Mouse (Mus musculus) CH12.LX (cell line): ENCODE measurements at regions not wholly inside any gene's neighbourhood (a gene's known extent, or its start where the extent isn't known, plus 50 kb on each side); places are given as distances from the start of the nearest gene placed in this dataset.

Experiments used
- DNase-seq: peaks from one replicate; pipeline ENCODE4 v3.0.0-alpha.2; 2013; ENCODE audit errors: extremely low read depth
- H3K27ac ChIP-seq: 2 replicates; pipeline ENCODE4 v1.5.1; 2012; ENCODE audit warnings: low read depth, mild to moderate bottlenecking, control low read depth, moderate library complexity; ENCODE audit not compliant: insufficient read depth
- H3K27me3 ChIP-seq: replicated peaks from 2 replicates; pipeline ENCODE3; 2012; ENCODE audit warnings: inconsistent platforms
- H3K36me3 ChIP-seq, 2 experiments: replicated peaks in 1 of 2; 2 replicates each; pipeline versions ENCODE3 to v1.6.1; 2012; ENCODE audit warnings: inconsistent platforms in 1 of 2, low read length in 1 of 2, mild to moderate bottlenecking in 1 of 2, mixed read lengths in 1 of 2, moderate library complexity in 1 of 2; ENCODE audit not compliant: control insufficient read depth in 1 of 2, insufficient read depth in 1 of 2
- H3K4me1 ChIP-seq, 2 experiments: 2 replicates each; pipeline ENCODE4 v1.6.1; 2012; ENCODE audit warnings: inconsistent platforms in 1 of 2, moderate library complexity in 1 of 2; ENCODE audit not compliant: insufficient read depth in 2 of 2, control insufficient read depth in 1 of 2
- H3K4me2 ChIP-seq: 2 replicates; pipeline ENCODE4 v1.6.1; 2012; ENCODE audit warnings: low read depth, mild to moderate bottlenecking, control low read depth; ENCODE audit not compliant: poor library complexity, insufficient read depth, severe bottlenecking
- H3K4me3 ChIP-seq, 3 experiments: fragments of 150-350 bp in 1 of 3; sonication (generic) in 1 of 3; replicated peaks in 1 of 3; 2 replicates each; pipeline versions ENCODE3 to v1.5.1; 2011 to 2012; ENCODE audit warnings: low read depth in 2 of 3, low read length in 2 of 3, mild to moderate bottlenecking in 2 of 3, moderate library complexity in 2 of 3, control low read depth in 1 of 3, improper control_type of control experiment in 1 of 3, inconsistent platforms in 1 of 3, mixed read lengths in 1 of 3; ENCODE audit not compliant: poor library complexity in 1 of 3
- H3K79me2 ChIP-seq: replicated peaks from 2 replicates; pipeline ENCODE4 v1.6.1; 2012; ENCODE audit warnings: mild to moderate bottlenecking, moderate library complexity; ENCODE audit not compliant: control insufficient read depth, poor library complexity, insufficient read depth, severe bottlenecking; ENCODE audit errors: extremely low read depth
- H3K9ac ChIP-seq: 2 replicates; pipeline ENCODE4 v1.6.1; 2012; ENCODE audit warnings: low read depth, mild to moderate bottlenecking, control low read depth, moderate library complexity; ENCODE audit not compliant: insufficient read depth
- H3K9me3 ChIP-seq: replicated peaks from 2 replicates; pipeline ENCODE3; 2012; ENCODE audit warnings: low read length, inconsistent platforms, mixed read lengths
- BHLHE40 ChIP-seq: IDR thresholded peaks from 2 replicates; pipeline ENCODE4 v1.6.1; 2011; ENCODE audit warnings: mild to moderate bottlenecking, low read depth, low read length, improper control_type of control experiment
- EP300 ChIP-seq: IDR thresholded peaks from 2 replicates; pipeline ENCODE4 v1.6.1; 2011; ENCODE audit warnings: low read length, improper control_type of control experiment
- GABPA ChIP-seq: IDR thresholded peaks from 2 replicates; pipeline ENCODE4 v1.6.1; 2012; ENCODE audit warnings: low read depth, low read length, improper control_type of control experiment, inconsistent platforms; ENCODE audit not compliant: insufficient replicate concordance
- HCFC1 ChIP-seq: IDR thresholded peaks from 2 replicates; pipeline ENCODE4 v1.6.1; 2012; ENCODE audit warnings: low read depth, mild to moderate bottlenecking, inconsistent platforms, low read length, improper control_type of control experiment
- JUN ChIP-seq: IDR thresholded peaks from 2 replicates; pipeline ENCODE4 v1.6.1; 2011; ENCODE audit warnings: low read depth, mild to moderate bottlenecking, low read length, improper control_type of control experiment, moderate library complexity; ENCODE audit not compliant: insufficient read depth
- JUND ChIP-seq: conservative IDR thresholded peaks from 2 replicates; pipeline ENCODE4 v1.6.1; 2011; ENCODE audit warnings: low read depth, low read length, improper control_type of control experiment
- KAT2A ChIP-seq: IDR thresholded peaks from 2 replicates; pipeline ENCODE4 v1.6.1; 2012; ENCODE audit warnings: low read length, improper control_type of control experiment, inconsistent platforms; ENCODE audit not compliant: insufficient replicate concordance
- MAX ChIP-seq: IDR thresholded peaks from 2 replicates; pipeline ENCODE4 v1.6.1; 2011; ENCODE audit warnings: low read length, improper control_type of control experiment
- MEF2A ChIP-seq: IDR thresholded peaks from 2 replicates; pipeline ENCODE4 v1.6.1; 2014; ENCODE audit warnings: low read depth, mild to moderate bottlenecking, inconsistent platforms, low read length, improper control_type of control experiment, borderline replicate concordance
- PAX5 ChIP-seq: IDR thresholded peaks from 2 replicates; pipeline ENCODE4 v1.6.1; 2012; ENCODE audit warnings: low read length, inconsistent platforms, mixed read lengths
- POLR2A ChIP-seq: IDR thresholded peaks from 2 replicates; pipeline ENCODE4 v1.6.1; 2011; ENCODE audit warnings: low read depth, mild to moderate bottlenecking, improper control_type of control experiment, low read length
- POLR2AphosphoS2 ChIP-seq: IDR thresholded peaks from 2 replicates; pipeline ENCODE4 v1.6.1; 2011; ENCODE audit warnings: low read depth, low read length, improper control_type of control experiment
- RAD21 ChIP-seq: IDR thresholded peaks from 2 replicates; pipeline ENCODE4 v1.6.1; 2011; ENCODE audit warnings: low read depth, mild to moderate bottlenecking, low read length, improper control_type of control experiment, moderate library complexity
- SMC3 ChIP-seq: IDR thresholded peaks from 2 replicates; pipeline ENCODE4 v1.6.1; 2011; ENCODE audit warnings: low read depth, low read length, improper control_type of control experiment
- TBP ChIP-seq: conservative IDR thresholded peaks from 2 replicates; pipeline ENCODE4 v1.6.1; 2011; ENCODE audit warnings: low read depth, low read length, improper control_type of control experiment
- TCF12 ChIP-seq: IDR thresholded peaks from 2 replicates; pipeline ENCODE4 v1.6.1; 2014; ENCODE audit warnings: low read depth, mild to moderate bottlenecking, inconsistent platforms, low read length, improper control_type of control experiment
- UBTF ChIP-seq: IDR thresholded peaks from 2 replicates; pipeline ENCODE4 v1.6.1; 2012; ENCODE audit warnings: low read depth, mild to moderate bottlenecking, inconsistent platforms, low read length, improper control_type of control experiment, moderate library complexity
- USF1 ChIP-seq: IDR thresholded peaks from 2 replicates; pipeline ENCODE4 v1.6.1; 2014; ENCODE audit warnings: low read depth, mild to moderate bottlenecking, inconsistent platforms, low read length, improper control_type of control experiment
- USF2 ChIP-seq: conservative IDR thresholded peaks from 2 replicates; pipeline ENCODE4 v1.6.1; 2011; ENCODE audit warnings: low read depth, low read length, improper control_type of control experiment
- ZKSCAN1 ChIP-seq: IDR thresholded peaks from 2 replicates; pipeline ENCODE4 v1.6.1; 2012; ENCODE audit warnings: low read depth, inconsistent platforms, low read length, improper control_type of control experiment, borderline replicate concordance
- dilution Hi-C: fragments of 300-500 bp; cut with MboI; formaldehyde crosslinking; loops from 2 replicates; pipeline ENCODE4 v1.14.3; 2020; ENCODE audit warnings: low sequenced_read_pairs; ENCODE audit not compliant: extremely low pct_unique_long_range_greater_than_20kb, extremely low pct_ligation_motif_present
- in situ Hi-C: fragments of 300-500 bp; cut with MboI; formaldehyde crosslinking; loops from 3 replicates; pipeline ENCODE4 v1.14.3; 2019; ENCODE audit warnings: low sequenced_read_pairs, low pct_ligation_motif_present, low pct_unique_long_range_greater_than_20kb, mixed read lengths

DNA sequence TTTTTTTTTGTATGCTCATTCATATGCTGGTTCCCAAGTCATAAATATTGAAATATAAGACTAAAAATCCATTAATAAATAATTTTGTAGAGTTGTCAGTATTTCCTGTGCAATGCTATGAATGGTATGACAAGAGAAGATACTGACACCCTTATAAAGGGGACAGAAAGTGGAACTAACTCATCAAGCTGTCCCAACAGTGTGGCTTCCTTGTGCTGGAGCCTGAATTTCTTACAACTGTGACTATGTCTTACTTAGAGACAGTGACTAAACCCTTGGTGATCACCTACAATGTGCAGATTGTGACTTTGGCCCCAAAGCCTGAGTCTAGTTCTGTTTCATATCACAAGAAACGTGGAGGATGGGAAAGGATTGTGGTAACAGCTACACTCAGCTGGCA, 203.8 kb upstream of the Map3k1 start:
- in situ Hi-C loops, result no loop called here
- Histone ChIP-seq H3K4me1 (peaks cover 2 to 5% of the 10 kb centered on the region in 2 experiments; a peak in 1 of 4 replicates), H3K9ac (no peak overlapping the region), H3K9me3 (peaks cover 13% of the 10 kb centered on the region), H3K27me3 (no peaks in the 10 kb centered on the region), H3K36me3 (no peaks in the 10 kb centered on the region), H3K27ac (no peak overlapping the region), H3K79me2 (no peaks in the 10 kb centered on the region), H3K4me3 (no peak overlapping the region), H3K4me2 (no peak overlapping the region)
- no peak for DNase-seq
- TF ChIP-seq POLR2A (no peak), JUN (no peak), POLR2AphosphoS2 (no peak), PAX5 (no peak), GABPA (no peak), MEF2A (no peak), TCF12 (no peak), RAD21 (no peak), KAT2A (no peak), MAX (no peak), TBP (no peak), UBTF (no peak)
- dilution Hi-C loops, result no loop called here

- no peak overlapping the region for H3K4me3 ChIP-seq
- no peak overlapping the region for H3K4me2 ChIP-seq
- no peaks in the 10 kb centered on the region for H3K79me2 ChIP-seq
- in situ Hi-C loops, result no loop called here
- peaks cover 2 to 8% of the 10 kb centered on the region in 2 experiments; a peak in 1 of 4 replicates for H3K4me1 ChIP-seq
- no peak for TF ChIP-seq POLR2AphosphoS2
- TF ChIP-seq USF2, result no peak
- no peak for TF ChIP-seq UBTF
- TF ChIP-seq ZKSCAN1, result no peak
- no peak for DNase-seq
- no peaks in the 10 kb centered on the region for H3K27me3 ChIP-seq
- H3K27ac ChIP-seq, result no peak overlapping the region
- H3K9me3 ChIP-seq, result peaks cover 9% of the 10 kb centered on the region
- no peak overlapping the region for H3K9ac ChIP-seq
- H3K36me3 ChIP-seq, result no peaks in the 10 kb centered on the region
- dilution Hi-C loops, result no loop called here
Observed at GRCm38 (mm10) chr13:112015083-112015482, 206.3 kb upstream of the Map3k1 start.

GRCm38 (mm10) chr13:112016280-112016679, 207.5 kb upstream of the Map3k1 start:
- no peak overlapping the region for H3K27ac ChIP-seq
- dilution Hi-C loops (no loop called here), in situ Hi-C loops (no loop called here)
- no peak overlapping the region for H3K4me3 ChIP-seq
- H3K27me3 ChIP-seq, result no peaks in the 10 kb centered on the region
- peaks cover 9% of the 10 kb centered on the region for H3K9me3 ChIP-seq
- TF ChIP-seq SMC3 (no peak), TBP (no peak), BHLHE40 (no peak), HCFC1 (no peak), EP300 (no peak), MEF2A (no peak), JUND (no peak), USF1 (no peak), UBTF (no peak), ZKSCAN1 (no peak), USF2 (no peak)
- DNase-seq, result no peak
- H3K9ac ChIP-seq, result no peak overlapping the region
- no peaks in the 10 kb centered on the region for H3K79me2 ChIP-seq
- H3K4me1 ChIP-seq, result peaks cover 2 to 8% of the 10 kb centered on the region in 2 experiments; a peak in 1 of 4 replicates
- no peak overlapping the region for H3K4me2 ChIP-seq
- no peaks in the 10 kb centered on the region for H3K36me3 ChIP-seq
